Mouse (Mus musculus): ENCODE measurements at regions not wholly inside any gene's neighbourhood (a gene's known extent, or its start where the extent isn't known, plus 50 kb on each side); places are given as distances from the start of the nearest gene placed in this dataset.

- no peak for TF ChIP-seq POLR2A (IDR thresholded peaks at IDR 0.05; ENCODE audit: insufficient read depth, low read depth, low read length)
- no peak for TF ChIP-seq CTCF (IDR thresholded peaks at IDR 0.05; ENCODE audit: insufficient read depth, low read depth, low read length)
These were observed 179.1 kb downstream of the Shq1 start for GRCm38 (mm10) chr6:100491811-100492210.

Measured in olfactory bulb, adult 2 months (tissue).